Mouse (Mus musculus) hindbrain, embryonic 14.5 days (tissue): ENCODE measurements around the gene Trim7. TPM values are rescaled to one million over a fixed set of nuclear protein-coding genes. Genes with fewer than 3 reads are reported as not detected.

ENCODE experiments used
- ATAC-seq: fragments of 200-750 bp; cut with Nextera tagmentation; 2 replicates; pipeline ENCODE4 v1.8.0; 2017; ENCODE audit warnings: moderate number of reproducible peaks, mild to moderate bottlenecking, moderate TSS enrichment, moderate library complexity; ENCODE audit not compliant: low FRiP score
- DNase-seq: peaks from one replicate; pipeline ENCODE4 v3.0.0-alpha.2; 2015; ENCODE audit warnings: low spot score
- H3K27ac ChIP-seq: fragments of 300-500 bp; sonication (generic); 2 replicates; pipeline ENCODE4 v1.5.1; 2014; ENCODE audit warnings: mild to moderate bottlenecking, moderate library complexity
- H3K27me3 ChIP-seq: fragments of 300-500 bp; sonication (generic); 2 replicates; pipeline ENCODE4 v1.6.1; 2014; ENCODE audit warnings: mild to moderate bottlenecking, low read length, mixed read lengths; ENCODE audit not compliant: control insufficient read depth, insufficient read depth
- H3K36me3 ChIP-seq: fragments of 300-500 bp; sonication (generic); replicated peaks from 2 replicates; pipeline ENCODE4 v1.6.1; 2014; ENCODE audit not compliant: control insufficient read depth, insufficient read depth
- H3K4me1 ChIP-seq: fragments of 300-500 bp; sonication (generic); replicated peaks from 2 replicates; pipeline ENCODE4 v1.6.1; 2014; ENCODE audit warnings: antibody characterized with exemption, low read length, mixed read lengths; ENCODE audit not compliant: control insufficient read depth, insufficient read depth
- H3K4me2 ChIP-seq: fragments of 300-500 bp; sonication (generic); replicated peaks from 2 replicates; pipeline ENCODE4 v1.6.1; 2014; ENCODE audit warnings: mild to moderate bottlenecking, moderate library complexity
- H3K4me3 ChIP-seq: fragments of 300-500 bp; sonication (generic); replicated peaks from 2 replicates; pipeline ENCODE4 v1.5.1; 2014; ENCODE audit warnings: mild to moderate bottlenecking, low read length
- H3K9ac ChIP-seq: fragments of 300-500 bp; sonication (generic); 2 replicates; pipeline ENCODE4 v1.6.1; 2014
- H3K9me3 ChIP-seq: fragments of 300-500 bp; sonication (generic); 2 replicates; pipeline ENCODE4 v1.6.1; 2016; ENCODE audit warnings: low read length; ENCODE audit not compliant: control insufficient read depth
- WGBS: fragments of 180-500 bp; shearing (Covaris S2); extraction: QIAGEN DNeasy Blood & Tissue Kit; methylation state at CpG from one replicate; pipeline ENCODE4 v1.1.7; 2014; 5-methylcytosine and 5-hydroxymethylcytosine counted together
- polyA plus RNA-seq: library from polyadenylated mRNA; unstranded; fragments of >200 nt; fragmentation: Nextera tagmentation; extraction: Ambion mirVana; gene quantifications from 2 replicates; pipeline ENCODE4 v1.2.1, GENCODE M21; 2014

Trim7 gene
- polyA plus RNA-seq, 1 experiment from 2014 or later: 2.5 TPM

GRCm38 (mm10) chr11:48809434-48809830, 16.5 kb upstream of the Trim7 start:
- Histone ChIP-seq H3K9me3 (no peaks in the 10 kb centered on the region), H3K27ac (no peak overlapping the region), H3K36me3 (peaks cover 98% of the 10 kb centered on the region), H3K4me1 (peaks cover 4% of the 10 kb centered on the region; the same call in 1 of the 2 replicates), H3K27me3 (no peaks in the 10 kb centered on the region), H3K4me3 (no peak overlapping the region), H3K4me2 (no peak overlapping the region), H3K9ac (no peak overlapping the region)
- ATAC-seq (no peak), DNase-seq (no peak)
- WGBS: 79% methylated on average over 4 of the region's 4 CpGs

- Histone ChIP-seq H3K27me3 (no peaks in the 10 kb centered on the region), H3K9me3 (no peaks in the 10 kb centered on the region), H3K4me3 (no peak overlapping the region), H3K27ac (no peak overlapping the region), H3K9ac (no peak overlapping the region), H3K36me3 (peaks cover 96% of the 10 kb centered on the region), H3K4me1 (peaks cover 11% of the 10 kb centered on the region), H3K4me2 (no peak overlapping the region)
- no peak for ATAC-seq
- 93% methylated on average over 2 of the region's 2 CpGs for WGBS
- DNase-seq: no peak
These were observed 15.8 kb upstream of the Trim7 start for GRCm38 (mm10) chr11:48810142-48810541.

- Histone ChIP-seq H3K36me3 (peaks cover 59% of the 10 kb centered on the region), H3K27ac (no peak overlapping the region), H3K27me3 (no peaks in the 10 kb centered on the region), H3K4me3 (no peak overlapping the region), H3K4me2 (no peak overlapping the region), H3K4me1 (peaks cover 29% of the 10 kb centered on the region), H3K9me3 (no peaks in the 10 kb centered on the region), H3K9ac (peak overlapping the region; percentile 45; the same call in 1 of the 2 replicates)
- ATAC-seq: no peak
- no peak for DNase-seq
These were observed 12.2 kb upstream of the Trim7 start for GRCm38 (mm10) chr11:48813782-48814181.

- 77% methylated on average over 16 of the region's 16 CpGs for WGBS
- peak overlapping the region; percentile 81 for H3K4me3 ChIP-seq
- H3K27ac ChIP-seq: no peak overlapping the region
These were observed 10.1 kb upstream of the Trim7 start for GRCm38 (mm10) chr11:48815851-48816250.

GRCm38 (mm10) chr11:48816281-48816781, 9.6 kb upstream of the Trim7 start:
- Histone ChIP-seq H3K4me3 (peak overlapping the region; percentile 81), H3K27ac (peak overlapping the region; percentile 76), H3K4me2 (peak overlapping the region; percentile 87), H3K4me1 (peaks cover 29% of the 10 kb centered on the region), H3K9me3 (no peaks in the 10 kb centered on the region), H3K27me3 (no peaks in the 10 kb centered on the region), H3K36me3 (peaks cover 34% of the 10 kb centered on the region), H3K9ac (peak overlapping the region; percentile 88)
- ATAC-seq: peak; percentile 65
- 5% methylated on average over 23 of the region's 23 CpGs for WGBS
- no peak for DNase-seq

More at GRCm38 (mm10) chr11:48815851-48816250, 10.1 kb upstream of the Trim7 start:
- ATAC-seq (no peak), DNase-seq (no peak)
- peaks cover 29% of the 10 kb centered on the region for H3K4me1 ChIP-seq
- no peaks in the 10 kb centered on the region for H3K27me3 ChIP-seq
- peaks cover 39% of the 10 kb centered on the region for H3K36me3 ChIP-seq
- H3K4me2 ChIP-seq: peak overlapping the region; percentile 87
- H3K9me3 ChIP-seq: no peaks in the 10 kb centered on the region
- H3K9ac ChIP-seq: peak overlapping the region; percentile 88

GRCm38 (mm10) chr11:48816800-48817665, 8.9 kb upstream of the Trim7 start, which contains the start of gene Trim41:
Gene Trim41 (minus strand): TSS chr11:48817353.
- ATAC-seq: peak; percentile 97
- H3K36me3 ChIP-seq: peaks cover 27% of the 10 kb centered on the region
- under 1% methylated on average over 75 of the region's 77 CpGs for whole genome bisulfite sequencing

GRCm38 (mm10) chr11:48817794-48818193, 8.1 kb upstream of the Trim7 start:
- DNase-seq: no peak
- H3K36me3 ChIP-seq: peaks cover 20% of the 10 kb centered on the region; the same call in 1 of the 2 replicates
- peaks cover 29% of the 10 kb centered on the region for H3K4me1 ChIP-seq
- H3K9me3 ChIP-seq: no peaks in the 10 kb centered on the region
- 9% methylated on average over 9 of the region's 9 CpGs for WGBS
- ATAC-seq: no peak
- peak overlapping the region; percentile 81 for H3K4me3 ChIP-seq
- peak overlapping the region; percentile 88 for H3K27ac ChIP-seq
- H3K27me3 ChIP-seq: peaks cover 7% of the 10 kb centered on the region
- H3K9ac ChIP-seq: peak overlapping the region; percentile 88
- peak overlapping the region; percentile 89 for H3K4me2 ChIP-seq

More at GRCm38 (mm10) chr11:48816800-48817665, 8.9 kb upstream of the Trim7 start, which contains the start of gene Trim41:
- H3K9ac ChIP-seq: peak within 1 kb of the TSS; percentile 88
- H3K4me1 ChIP-seq: peaks cover 29% of the 10 kb centered on the region
- peak within 1 kb of the TSS; percentile 88 for H3K27ac ChIP-seq
- H3K27me3 ChIP-seq: no peaks in the 10 kb centered on the region; the same call in 1 of the 2 replicates
- H3K9me3 ChIP-seq: no peaks in the 10 kb centered on the region
- H3K4me2 ChIP-seq: peak within 1 kb of the TSS; percentile 89
- peak within 1 kb of the TSS; percentile 81 for H3K4me3 ChIP-seq
- DNase-seq: peak; percentile 96

- Histone ChIP-seq H3K9ac (peak overlapping the region; percentile 88), H3K4me3 (peak overlapping the region; percentile 81), H3K36me3 (peaks cover 15% of the 10 kb centered on the region; the same call in 1 of the 2 replicates), H3K4me2 (peak overlapping the region; percentile 89), H3K27ac (no peak overlapping the region), H3K9me3 (no peaks in the 10 kb centered on the region), H3K27me3 (peaks cover 9% of the 10 kb centered on the region), H3K4me1 (peaks cover 29% of the 10 kb centered on the region)
- DNase-seq (peak; percentile 100), ATAC-seq (peak; percentile 0; the same call in 1 of the 2 replicates)
- under 1% methylated on average over 16 of the region's 16 CpGs for WGBS
These were observed 7.6 kb upstream of the Trim7 start for GRCm38 (mm10) chr11:48818346-48818745.

- Histone ChIP-seq H3K4me2 (no peak overlapping the region), H3K4me3 (no peak overlapping the region), H3K27ac (no peak overlapping the region), H3K36me3 (0 out of 2 replicates have a peak, but pooled peaks cover 2% of the 10 kb centered on the region), H3K9ac (no peak overlapping the region), H3K27me3 (peaks cover 21% of the 10 kb centered on the region), H3K4me1 (peaks cover 29% of the 10 kb centered on the region), H3K9me3 (no peaks in the 10 kb centered on the region)
- ATAC-seq: no peak
- 81% methylated on average over 7 of the region's 7 CpGs for WGBS
- DNase-seq: no peak
These were observed 6.2 kb upstream of the Trim7 start for GRCm38 (mm10) chr11:48819614-48820307.
